Mouse (Mus musculus) B cell, adult 2 months (primary cell): ENCODE measurements at regions not wholly inside any gene's neighbourhood (a gene's known extent, or its start where the extent isn't known, plus 50 kb on each side); places are given as distances from the start of the nearest gene placed in this dataset.

Source experiments
- DNase-seq, 2 experiments: peaks; one replicate each; pipeline ENCODE4 v3.0.0; 2022

GRCm38 (mm10) chr13:111043637-111044036 is 211.2 kb upstream of the Actbl2 start:
- DNase-seq = no peak

- no peak for DNase-seq
Observed at GRCm38 (mm10) chr13:111044328-111045002, 210.3 kb upstream of the Actbl2 start.

GRCm38 (mm10) chr13:111050097-111050496 is 204.7 kb upstream of the Actbl2 start:
- no peak for DNase-seq

GRCm38 (mm10) chr13:111055817-111056216 is 199.0 kb upstream of the Actbl2 start:
- DNase-seq = no peak

DNA sequence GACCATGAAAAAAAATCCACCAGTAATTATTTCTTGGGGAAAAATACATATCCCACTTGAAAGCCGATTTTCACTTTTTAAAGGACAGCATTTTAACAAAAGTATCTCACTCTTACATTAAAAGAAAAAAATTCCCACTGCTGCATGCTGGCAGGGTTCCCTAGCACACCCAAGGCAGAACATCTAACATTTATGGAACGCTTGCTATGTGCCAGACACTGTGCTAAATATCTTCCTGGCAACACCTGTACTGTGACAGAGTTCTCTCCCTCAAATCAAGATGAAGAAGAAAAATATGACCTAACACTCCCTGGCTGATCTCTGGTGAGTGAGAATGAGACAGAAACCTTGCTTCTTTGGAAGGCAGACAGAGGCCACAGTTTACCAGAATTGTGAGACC is 167.1 kb upstream of the Actbl2 start:
- no peak for DNase-seq

DNA sequence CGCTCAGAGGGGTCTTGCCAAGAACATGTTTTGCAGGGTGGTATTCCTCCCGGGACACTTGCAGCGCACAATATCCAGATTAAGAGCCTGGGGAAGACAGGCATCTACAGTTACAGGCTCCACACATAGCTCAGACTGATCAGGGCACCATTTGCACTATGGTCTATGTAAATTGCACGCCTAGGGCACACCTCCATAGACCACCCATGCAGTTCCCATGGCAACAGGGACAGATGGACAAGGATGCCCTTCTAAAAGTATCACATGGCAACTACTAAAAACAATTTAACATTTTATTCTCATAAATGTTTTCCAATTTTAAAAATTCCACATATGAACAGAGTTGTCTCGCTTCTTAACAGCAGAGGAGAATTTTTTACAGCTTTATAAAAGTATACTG is 158.7 kb upstream of the Actbl2 start:
- DNase-seq = no peak

DNA sequence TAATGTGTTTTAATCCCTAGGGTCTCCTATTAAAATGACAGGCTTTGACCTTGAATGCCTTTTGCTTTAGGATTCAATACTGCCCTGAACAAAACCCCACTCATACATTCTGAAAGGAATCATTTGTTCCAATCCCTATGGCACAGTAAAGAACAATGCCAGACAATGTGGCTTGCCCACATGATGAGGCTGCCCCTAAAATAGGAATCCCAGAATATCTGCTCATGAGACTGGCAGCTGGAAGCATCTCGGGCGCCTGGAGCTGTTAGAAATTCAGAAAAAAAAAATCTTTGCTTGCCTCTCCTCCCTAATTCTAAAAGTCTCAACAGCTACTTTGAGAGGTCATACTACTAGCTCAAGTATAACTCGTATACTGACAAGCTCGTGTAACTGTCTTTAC is 157.5 kb upstream of the Actbl2 start:
- no peak for DNase-seq

GRCm38 (mm10) chr13:111098738-111099137 is 156.1 kb upstream of the Actbl2 start:
- no peak for DNase-seq

DNA sequence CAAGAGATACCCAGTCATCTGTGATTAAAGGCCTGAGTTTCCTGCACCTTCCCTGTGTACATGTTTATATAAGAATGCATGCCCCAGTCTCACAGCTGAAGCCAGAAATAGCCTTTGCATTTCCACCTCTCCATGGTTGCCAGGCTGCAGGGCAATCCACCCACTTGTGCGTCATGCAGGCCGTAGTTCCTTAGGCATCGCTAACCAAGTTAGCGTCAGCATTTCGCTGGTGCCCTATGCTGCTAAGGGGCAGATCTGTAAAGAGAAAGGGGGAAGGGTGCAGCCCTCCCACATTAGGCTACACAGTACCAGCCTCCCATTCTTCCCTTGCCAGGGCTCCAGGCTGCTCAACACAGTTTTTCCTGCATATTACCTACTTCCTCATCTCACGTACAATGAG is 155.6 kb upstream of the Actbl2 start:
- no peak for DNase-seq

- no peak for DNase-seq
Observed at GRCm38 (mm10) chr13:111100448-111100847, 154.4 kb upstream of the Actbl2 start.

- DNase-seq = no peak
Observed at GRCm38 (mm10) chr13:111104567-111105219, 150.1 kb upstream of the Actbl2 start.

DNA sequence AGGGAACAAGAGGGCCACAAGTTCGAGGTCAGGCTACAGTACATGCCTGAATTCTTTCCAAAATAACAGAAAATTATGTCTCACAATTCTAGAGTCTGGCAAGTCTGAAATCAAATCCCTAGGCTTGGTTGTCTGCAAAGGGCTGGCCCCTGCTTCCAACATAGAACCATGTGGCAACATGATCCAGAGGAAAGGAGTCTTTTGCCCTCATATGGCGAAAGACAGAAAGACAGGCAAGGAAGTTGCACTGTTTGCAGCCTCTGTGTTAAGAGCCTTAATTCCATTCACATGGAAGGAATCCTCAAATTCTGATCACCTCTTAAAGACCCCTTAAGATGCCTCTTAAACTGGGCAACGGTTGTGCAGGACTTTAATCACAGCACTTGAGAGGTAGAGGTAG is 123.7 kb upstream of the Actbl2 start:
- DNase-seq = no peak

DNA sequence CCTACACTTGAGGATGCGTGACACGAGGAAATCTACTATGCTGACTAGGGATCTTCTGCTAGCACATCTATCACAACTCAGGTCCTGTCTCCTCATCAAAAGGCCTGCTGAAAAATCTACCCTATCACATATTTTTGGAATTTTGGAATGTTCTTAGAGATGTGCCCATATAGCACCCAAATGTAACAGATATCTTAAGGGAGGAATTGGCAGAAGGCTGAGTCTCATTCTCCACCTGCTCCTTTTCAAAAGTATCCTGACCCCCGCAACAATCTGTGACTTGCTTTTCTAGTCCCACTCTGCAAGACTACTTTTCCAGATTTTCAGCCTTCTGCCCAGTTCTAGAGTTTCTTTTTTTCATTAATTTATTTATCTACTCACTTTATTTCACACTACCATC is 118.4 kb upstream of the Actbl2 start:
- DNase-seq = no peak

GRCm38 (mm10) chr13:111142757-111143420 is 111.9 kb upstream of the Actbl2 start:
- no peak for DNase-seq

DNA sequence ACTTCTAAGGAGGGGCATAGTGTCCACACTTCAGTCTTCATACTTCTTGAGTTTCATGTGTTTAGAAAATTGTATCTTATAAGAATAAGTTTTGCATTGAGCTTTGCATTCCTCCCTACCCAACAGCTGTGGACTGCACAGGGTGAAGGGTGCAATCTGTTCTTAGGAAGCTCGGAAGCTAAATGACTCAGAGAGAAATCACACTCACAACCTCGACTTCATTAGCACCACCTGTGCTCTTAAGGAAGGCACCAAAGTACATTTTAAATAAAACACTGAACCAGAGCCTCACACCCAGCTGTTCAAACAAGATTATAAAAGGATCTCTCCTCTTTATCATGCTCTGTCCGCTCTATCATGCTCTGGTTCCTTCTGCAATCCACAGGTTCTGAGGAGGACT is 110.1 kb upstream of the Actbl2 start:
- DNase-seq = no peak

DNA sequence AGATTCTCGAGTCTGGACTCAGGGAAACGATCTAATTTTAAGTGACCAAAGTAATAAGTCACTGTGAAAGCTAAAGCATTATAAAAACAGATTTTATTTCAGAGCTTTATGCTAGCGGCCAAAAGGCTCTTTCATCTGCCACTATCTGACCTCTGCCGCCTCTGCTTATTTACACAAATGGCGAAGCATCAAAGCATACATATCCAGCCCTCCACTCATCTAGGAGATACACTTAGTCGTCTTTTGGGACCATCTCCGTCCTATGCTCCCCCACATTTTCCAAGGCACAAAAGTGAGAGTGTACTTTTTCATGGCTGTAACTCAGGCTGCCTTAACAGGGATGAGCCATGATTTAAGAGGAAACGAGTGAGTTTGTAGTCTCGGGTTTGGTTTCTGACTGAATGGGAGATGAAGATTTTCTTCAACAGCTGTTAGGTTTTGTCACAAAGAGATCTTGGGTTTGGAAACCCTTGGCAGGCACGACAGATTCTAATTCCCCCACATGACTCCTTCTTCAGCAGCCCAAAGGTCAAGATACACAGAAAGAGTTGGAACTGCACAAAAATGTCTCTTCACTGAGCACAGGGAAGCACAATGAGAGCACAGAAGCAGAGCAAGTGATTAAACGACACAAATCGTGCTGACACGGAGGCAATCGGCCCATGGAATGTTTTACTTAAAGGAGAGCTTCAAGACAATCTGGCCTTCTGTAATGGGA is 96.7 kb upstream of the Actbl2 start:
- no peak for DNase-seq

DNA sequence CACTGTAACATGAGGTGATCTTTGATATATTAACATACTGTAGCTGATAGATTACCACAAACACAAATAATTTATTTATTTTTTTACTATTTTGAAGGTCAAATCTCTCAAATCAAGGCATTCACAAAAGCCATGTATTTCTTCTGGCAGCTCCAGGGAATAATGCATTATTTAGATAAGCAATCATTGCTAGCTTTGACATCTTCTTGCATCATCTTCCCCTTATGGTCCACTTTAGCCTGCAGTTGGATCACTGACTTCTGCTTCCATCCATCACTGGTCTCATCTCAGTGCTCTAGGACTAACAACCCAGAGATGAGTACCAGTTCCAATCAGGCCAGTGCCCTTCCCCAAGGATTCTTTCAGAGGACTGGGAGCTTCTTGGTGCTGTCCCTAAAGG is 95.3 kb upstream of the Actbl2 start:
- no peak for DNase-seq

- no peak for DNase-seq
Observed at GRCm38 (mm10) chr13:111165538-111165937, 89.3 kb upstream of the Actbl2 start.

- DNase-seq = no peak
Observed at GRCm38 (mm10) chr13:111170269-111171165, 84.3 kb upstream of the Actbl2 start.

DNA sequence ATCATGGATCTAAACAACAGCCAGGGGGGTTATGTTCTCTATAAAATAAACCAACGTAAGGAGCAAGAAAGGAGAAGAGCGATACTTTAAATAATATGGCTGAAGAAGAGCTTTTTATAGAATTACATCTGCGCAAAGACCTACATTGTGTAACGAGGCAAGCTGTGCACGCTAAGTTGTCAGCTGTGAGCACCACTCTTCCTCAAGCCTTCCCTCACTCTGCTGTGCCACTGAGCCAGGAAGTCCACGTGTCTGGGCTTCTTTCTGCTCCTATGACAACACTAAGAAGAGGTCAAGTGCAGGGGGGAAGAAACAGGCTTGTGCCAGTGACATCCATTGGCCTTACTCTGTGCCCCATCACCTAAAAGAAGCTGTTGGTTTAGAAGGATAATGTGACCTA is 75.6 kb upstream of the Actbl2 start:
- DNase-seq = no peak

DNA sequence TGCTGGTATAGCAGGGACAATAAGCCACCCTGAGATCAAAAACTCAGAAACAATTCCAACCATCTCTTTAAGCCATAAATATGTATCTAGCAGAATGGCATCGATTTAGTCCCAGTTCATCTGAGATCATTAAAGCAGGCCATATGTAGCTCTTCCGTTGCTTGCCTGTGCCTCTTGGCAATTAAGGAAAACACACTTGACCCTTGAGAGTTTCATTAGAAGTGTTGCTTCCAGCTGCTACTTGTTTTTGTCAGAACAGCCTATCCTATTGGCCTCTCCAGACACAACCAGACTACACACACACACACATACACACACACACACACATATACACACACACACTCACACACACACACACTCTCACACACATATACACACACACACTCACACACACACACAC is 71.5 kb upstream of the Actbl2 start:
- no peak for DNase-seq

DNA sequence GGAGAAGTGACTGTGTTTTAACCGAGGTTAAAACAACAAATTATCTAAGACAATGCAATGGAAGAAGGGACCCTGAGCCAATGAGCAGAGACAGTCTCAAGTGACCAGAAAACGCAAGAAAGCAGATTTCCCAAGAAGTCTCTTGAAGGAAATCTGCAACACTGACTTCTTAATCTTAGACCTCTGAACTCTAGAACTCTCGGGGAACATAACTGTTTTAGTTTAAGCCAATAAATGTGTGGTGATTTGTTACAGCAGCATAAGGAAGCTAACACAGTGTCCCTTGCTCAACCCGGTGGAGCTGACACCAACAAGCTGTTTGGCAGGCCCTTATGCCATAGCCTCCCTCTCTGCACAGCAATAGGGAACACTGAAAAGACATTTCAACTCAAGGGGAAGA is 69.0 kb upstream of the Actbl2 start:
- DNase-seq = no peak

- DNase-seq = no peak
Observed at GRCm38 (mm10) chr13:111186833-111187232, 68.0 kb upstream of the Actbl2 start.
